Mouse (Mus musculus): Measurements from ENCODE around the gene Pde1b. TPM values are rescaled to one million over a fixed set of nuclear protein-coding genes. Genes with fewer than 3 reads are reported as not detected.
A peak's percentile ranks its signal among the peaks of the same experiment; 100 is the strongest.

Pde1b gene
- total RNA-seq (2021): 100 to 1,000 TPM; 160 to 189 TPM

DNA sequence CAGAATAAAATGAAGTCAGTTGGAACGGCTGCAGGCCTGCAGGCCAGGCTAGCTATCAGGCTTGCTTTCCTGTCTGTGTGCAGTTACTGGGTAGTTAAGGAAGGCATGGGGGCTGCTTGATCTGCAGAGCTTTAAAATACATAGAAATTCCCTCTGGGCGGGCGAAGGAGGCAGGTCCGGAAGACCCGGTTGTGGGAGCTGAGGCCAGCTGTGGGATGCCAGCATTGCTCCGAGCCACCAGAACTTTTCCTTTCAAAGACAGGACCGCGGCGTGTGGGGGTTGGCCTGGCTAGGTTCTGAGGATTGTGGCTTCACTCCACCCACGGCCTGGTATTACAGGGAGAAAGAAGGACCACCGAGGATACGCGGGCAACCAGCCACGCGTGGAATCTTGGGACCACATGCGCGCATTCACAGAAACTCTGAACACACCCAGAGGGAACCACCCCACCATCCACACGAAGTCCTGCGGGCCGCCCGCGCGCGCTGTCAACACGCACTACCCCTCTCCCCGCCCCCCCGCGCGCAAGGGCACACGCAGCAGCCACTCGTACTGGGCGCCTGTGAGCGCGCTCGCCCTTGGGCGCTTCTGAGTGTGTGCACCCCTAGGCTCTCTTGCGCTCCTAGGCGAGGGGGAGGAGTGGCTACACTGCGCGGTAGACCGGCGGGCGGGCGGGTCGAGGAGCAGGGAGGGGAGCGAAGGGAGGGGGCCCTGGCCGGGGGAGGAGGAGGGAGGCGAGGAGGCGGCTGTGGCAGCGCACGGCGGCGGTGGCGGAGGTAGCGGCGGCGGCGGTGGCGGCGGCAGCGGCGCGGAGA, at the start of gene Pde1b:
TSS of gene Pde1b (plus strand) at position 600 of the 816 bp plus-strand sequence.
- DNase-seq (ENCODE audit: low spot score in 2 of 2): peak; percentile 61 to 70
- intact Hi-C loops (cut with DNase I): no loop called here

DNA sequence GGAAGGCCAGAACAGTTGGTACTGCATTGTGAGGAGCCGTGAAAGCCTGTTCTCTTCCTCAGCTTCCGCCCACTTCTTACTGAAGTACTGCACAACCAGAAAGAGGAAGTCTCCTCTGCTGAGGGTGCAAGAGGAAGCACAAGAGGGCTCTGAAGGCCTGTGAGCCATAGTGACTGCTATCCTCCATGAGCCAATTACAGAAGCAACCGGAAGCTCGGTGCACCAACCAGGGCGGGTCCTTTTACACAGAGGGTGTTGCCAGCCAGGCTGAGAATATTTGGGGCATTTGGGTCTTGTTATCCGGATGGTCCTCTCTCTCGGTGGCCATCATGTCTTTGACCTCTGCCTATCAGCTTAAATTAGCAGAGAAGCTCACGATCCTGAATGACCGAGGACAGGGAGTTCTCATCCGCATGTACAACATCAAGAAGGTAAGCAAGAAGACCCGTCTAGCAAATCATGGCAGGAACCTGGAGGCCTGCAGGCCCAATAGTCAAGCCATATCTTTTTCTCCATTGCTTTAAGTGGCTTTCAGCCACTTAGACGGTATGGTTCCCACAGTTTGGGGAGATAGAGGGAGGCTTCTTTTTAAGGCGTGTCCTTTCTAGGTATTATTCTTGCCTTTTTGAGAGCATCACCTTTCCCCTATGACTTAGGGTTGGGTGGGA, 49.1 kb upstream of the Pde1b start, which contains the start of gene Nckap1l:
TSS of gene Nckap1l (plus strand) at position 244 of the 668 bp plus-strand sequence.
- intact Hi-C loops (cut with DNase I): no loop called here
- DNase-seq (ENCODE audit: low spot score in 2 of 2): peak in 1 of 2 experiments; percentile 15

DNA sequence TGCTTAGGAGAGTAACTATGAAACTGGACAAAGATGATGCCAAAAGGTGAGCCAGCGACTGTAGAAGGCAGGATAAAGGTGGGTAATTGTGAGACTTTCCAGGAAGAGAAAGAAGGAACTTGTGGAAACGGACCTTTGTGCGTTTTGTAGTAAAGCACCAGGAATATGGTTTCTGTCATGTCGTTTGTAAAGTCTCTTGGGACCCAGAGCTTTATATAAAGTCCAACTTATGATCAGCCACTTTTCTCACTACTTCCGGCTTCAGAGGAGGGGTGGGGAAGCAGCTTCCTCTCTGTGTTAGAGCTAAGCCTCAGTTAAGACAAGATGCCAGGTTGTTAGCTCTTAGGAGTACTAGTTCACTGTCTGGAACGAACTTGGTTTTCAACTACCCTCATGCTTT, 48.4 kb upstream of the Pde1b start:
- intact Hi-C loops (cut with DNase I): no loop called here
- no peak for DNase-seq (ENCODE audit: low spot score in 2 of 2)

DNA sequence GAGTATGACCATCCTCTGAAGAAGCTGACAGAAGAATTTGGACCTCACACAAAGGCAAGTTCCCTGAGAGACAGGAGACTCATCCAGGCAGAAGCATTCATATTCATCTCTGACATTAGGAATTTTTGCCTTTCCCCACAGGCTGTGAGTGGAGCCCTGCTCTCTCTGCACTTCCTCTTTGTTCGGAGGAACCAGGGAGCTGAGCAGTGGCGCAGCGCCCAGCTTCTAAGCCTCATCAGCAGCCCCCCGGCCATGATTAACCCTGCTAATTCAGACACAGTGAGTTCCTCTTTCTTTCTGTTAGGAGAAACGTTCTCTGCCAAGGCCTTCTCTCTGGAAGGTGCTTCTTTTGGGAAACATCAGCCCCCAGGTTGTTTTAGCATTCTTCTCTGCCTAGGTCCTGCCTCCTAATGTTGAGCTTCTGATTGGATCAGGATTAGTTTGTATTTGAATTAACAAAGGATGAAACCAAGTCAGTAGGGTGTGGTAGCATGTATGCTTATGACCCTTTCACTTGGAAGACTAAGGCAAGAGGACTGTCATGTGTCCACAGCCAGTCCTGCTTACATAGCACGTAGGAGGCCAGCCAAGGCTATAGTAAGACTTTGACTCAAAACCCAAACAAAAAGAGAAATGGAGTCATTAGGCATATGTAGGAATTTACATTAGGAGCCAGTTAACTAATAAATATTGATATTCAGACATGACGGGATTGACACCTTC, 40.1 kb upstream of the Pde1b start:
- no peak for DNase-seq (ENCODE audit: low spot score in 2 of 2)
- intact Hi-C loops (cut with DNase I): no loop called here

DNA sequence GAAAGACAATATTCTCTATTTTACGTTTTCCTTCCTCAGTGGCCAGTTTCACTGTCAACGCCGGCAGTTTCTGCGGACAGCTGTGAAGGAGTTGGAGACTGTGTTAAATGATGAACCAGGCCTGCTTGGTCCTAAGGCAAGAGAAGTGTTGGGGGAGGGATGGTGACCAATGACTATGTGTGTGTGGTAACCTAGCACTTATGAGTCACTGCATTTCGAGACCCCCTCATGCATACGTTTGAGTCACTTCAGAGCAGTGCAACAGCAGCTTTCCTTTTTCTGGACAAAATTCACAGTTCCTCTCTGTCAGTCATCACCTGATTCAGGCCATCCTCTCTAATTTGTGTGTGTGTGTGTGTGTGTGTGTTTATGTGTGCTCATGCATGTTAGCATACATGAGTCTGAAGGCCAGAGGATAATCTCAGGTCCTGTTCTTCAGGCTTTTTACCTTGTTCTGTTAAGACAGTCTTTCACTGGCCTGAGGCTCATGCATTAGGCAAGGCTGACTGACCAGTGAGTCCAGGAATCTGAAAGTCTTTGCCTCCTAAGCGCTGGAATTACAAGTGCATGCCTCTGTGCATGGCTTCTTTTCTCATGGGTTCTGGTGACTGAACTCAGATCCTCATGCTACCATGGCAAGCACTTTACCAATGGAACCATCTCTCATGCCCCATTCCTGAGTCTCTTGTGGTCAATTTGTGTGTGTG, 31.2 kb upstream of the Pde1b start:
- intact Hi-C loops (cut with DNase I): no loop called here
- DNase-seq (ENCODE audit: low spot score in 2 of 2): no peak

DNA sequence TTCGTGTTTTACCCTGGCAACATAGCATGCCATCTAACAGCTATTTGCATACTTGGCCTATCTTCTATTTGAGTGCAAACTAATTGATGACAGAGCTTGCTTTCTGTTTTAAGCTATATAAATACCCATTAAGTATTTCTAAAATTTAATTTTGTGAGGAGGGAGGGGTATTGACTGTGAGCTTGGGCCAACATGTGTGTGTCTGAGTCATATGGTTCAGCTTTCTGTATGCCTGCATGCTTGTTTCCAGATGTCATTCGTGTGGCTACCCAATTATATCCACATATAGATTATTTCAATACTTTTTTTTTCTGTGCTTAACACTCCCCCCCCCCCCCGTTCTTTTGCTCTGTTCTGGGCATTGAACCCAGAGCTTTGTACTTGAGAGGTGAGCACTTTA, 30.6 kb upstream of the Pde1b start:
- intact Hi-C loops (cut with DNase I): no loop called here
- no peak for DNase-seq (ENCODE audit: low spot score in 2 of 2)

DNA sequence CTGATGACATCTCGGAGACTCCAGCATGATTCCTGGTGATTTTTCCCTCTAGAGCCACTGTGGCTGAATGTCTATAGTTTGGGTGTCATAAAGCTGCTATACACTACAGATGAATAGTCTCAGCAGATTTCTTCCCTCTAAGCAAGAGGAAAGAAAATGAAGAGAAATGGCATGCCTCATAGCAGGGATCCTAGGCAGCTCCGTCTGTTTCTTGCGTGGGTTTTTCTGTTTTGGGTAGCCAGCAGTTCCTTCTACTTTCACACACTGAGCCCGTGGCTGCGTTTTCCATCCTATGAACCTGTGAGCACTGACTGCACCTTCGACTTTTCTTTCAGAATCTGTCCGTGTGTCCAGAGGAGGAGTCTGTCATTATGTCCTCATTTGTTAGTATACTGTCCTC, 29.7 kb upstream of the Pde1b start:
- intact Hi-C loops (cut with DNase I): no loop called here
- DNase-seq (ENCODE audit: low spot score in 2 of 2): peak; percentile 27 to 44

DNA sequence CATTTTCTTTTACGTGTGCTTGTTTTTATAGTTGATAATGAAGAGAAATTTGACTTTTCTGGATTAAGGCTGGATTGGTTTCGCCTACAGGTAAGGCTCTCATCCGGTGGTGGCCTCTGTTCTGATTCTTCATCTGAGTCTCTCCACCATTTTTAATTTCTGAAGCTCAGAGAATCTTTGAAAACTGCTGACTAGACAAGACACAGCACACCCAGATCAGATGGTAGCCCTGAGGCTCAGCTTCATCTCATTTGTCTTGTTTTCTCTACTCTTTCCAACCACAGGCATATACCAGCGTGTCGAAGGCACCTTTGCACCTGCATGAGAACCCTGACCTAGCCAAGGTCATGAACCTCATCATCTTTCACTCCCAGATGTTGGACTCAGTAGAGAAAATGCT, 29.1 kb upstream of the Pde1b start:
- intact Hi-C loops (cut with DNase I): no loop called here
- DNase-seq (ENCODE audit: low spot score in 2 of 2): no peak

DNA sequence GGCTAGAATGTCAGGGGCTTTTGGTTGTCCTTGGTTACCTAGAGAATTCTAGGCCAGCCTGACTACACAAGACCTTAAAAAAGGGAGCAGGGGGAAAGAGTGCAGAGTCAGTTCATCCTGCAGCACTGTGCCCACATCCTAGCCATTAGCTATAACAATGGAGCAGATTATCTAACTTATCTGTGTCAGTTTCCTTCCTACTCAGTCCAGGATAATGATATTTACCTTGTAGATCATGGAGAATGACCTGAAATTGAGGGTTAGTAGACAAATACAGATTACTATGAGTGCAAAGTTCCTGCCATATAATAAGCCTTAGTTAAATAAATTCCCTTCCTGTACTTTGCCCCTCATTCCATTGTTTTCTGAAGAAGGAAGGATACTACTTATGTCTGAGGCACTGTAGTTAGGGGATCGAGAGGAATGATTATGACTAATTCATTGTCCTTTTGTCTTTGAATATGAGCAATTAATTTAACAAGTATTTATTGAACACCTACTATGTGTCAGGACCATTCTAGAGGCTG, 23.7 kb upstream of the Pde1b start:
- intact Hi-C loops (cut with DNase I): no loop called here

DNA sequence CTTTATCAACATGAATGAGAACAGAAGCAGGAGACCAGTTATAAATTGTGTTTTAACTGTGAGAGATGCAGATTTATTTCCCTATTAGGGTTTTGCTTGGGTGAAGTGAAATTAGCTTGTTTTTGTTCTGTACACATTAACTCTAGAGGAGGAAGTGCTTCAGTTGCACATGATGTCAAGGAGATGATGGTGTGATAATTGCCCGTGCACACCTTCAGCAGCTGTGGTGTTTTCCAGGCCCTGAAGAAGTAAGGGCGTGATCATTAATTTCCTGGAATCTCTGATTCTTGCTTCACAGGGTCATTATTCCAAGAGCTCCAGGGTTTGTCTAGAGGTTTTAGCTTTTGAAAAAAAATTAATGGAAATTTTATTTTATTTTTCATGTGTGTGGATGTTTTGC, 22.7 kb upstream of the Pde1b start:
- DNase-seq (ENCODE audit: low spot score in 2 of 2): no peak
- intact Hi-C loops (cut with DNase I): loop anchor here (5.0 kb wide), 1 partner anchor 52 kb away; no protein-coding TSS in a partner anchor

More for the DNA sequence above, 23.7 kb upstream of the Pde1b start:
- no peak for DNase-seq (ENCODE audit: low spot score in 2 of 2)

DNA sequence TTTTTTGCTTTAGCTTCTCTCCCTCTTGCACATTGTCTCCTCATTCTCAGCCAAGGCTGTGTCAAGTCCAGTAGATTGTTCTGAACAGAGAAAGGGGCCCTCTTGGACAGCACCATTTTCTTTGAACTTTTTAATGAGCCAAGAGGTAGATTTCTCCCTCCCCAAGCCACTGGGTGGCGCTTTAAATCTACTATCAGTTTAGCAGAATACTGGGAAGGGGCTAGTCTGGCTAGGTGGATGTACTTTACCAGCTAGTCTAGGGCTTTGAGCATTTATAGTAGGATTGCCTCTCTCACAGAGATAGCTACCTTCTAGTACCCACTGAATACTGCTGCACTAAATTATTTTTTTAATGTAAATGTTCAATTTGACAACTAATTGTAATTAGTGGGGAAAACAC, 20.3 kb upstream of the Pde1b start:
- intact Hi-C loops (cut with DNase I): loop anchor here (5.0 kb wide), 1 partner anchor 50 kb away; no protein-coding TSS in a partner anchor
- no peak for DNase-seq (ENCODE audit: low spot score in 2 of 2)

DNA sequence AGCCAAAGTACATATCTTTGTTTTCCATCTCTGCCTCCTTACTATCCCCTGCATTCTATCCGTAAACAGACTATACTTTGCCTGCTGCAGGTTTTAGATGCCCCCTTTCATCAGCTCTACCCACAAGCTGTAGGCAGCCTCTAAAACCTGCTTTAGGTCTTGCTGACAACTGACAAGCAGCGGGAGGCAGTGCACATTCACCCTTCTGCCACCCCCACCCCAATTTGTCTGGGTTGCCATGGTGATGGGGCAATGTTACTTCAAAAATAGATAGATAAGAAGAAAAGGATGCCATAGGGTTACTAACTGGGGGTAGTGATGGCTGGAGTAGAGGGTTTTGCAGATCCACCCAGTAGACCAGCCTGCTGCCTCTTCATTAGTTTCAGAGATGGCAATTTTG, 18.3 kb upstream of the Pde1b start:
- intact Hi-C loops (cut with DNase I): loop anchor here (5.0 kb wide), 1 partner anchor 48 kb away; no protein-coding TSS in a partner anchor
- no peak for DNase-seq (ENCODE audit: low spot score in 2 of 2)

DNA sequence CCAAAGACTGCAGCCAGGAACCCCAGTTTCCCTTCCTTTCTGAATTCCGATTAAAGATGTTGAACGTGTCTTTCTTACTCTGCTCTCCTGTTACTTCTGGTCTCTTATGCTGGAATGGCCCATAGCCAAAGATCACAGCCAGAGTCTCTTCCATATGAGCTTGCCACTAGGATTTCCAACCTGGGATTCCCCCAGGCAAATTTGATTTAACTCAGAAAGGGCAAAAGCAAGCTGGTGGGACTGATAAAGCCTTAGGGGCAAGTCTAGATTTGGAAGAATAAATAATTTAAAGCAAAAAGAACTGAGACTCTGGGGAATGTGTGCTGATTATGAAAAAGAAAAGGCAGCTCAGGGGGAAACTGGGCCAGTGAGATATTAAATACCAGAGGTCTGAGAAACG, 17.7 kb upstream of the Pde1b start:
- intact Hi-C loops (cut with DNase I): no loop called here

DNA sequence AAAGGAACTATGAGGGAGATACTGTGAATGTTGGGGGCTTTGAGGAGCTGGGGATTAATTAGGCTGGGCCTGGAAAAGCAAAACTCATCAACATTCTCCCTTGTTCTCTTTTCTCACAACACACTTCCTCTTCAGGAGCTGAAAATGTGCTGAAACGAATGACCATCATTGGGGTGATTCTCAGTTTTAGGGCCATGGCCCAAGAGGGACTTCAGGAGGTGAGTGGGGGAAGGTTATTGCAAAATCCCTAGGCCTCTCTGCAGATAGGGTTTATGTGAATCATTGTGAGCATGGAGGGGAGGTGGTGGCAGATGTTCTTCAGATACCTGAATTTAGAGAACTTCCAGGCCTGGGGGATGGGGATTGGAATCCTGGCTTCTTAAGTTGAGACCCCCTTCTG, 16.2 kb upstream of the Pde1b start:
- intact Hi-C loops (cut with DNase I): no loop called here
- DNase-seq (ENCODE audit: low spot score in 2 of 2): no peak

More for the DNA sequence above, 17.7 kb upstream of the Pde1b start:
- no peak for DNase-seq (ENCODE audit: low spot score in 2 of 2)

DNA sequence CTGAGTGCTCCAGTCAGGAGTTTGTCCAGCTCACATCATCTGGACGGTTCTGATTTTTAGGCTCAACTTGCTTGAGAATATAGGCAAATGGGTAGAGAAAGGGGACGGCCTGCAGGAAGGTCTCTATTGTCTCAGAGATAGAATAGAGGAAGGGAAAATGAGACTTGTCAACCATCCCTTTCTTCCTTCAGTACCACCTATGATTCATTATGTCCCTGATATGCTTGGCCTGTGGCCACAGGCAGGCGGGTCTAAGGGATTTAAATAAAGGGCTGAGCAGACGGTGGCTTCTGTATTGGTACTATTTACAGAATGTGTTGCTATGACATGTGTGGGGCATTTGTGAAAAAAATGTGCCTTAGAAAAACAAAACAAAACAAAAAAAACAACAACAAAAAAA, 14.5 kb upstream of the Pde1b start:
- intact Hi-C loops (cut with DNase I): no loop called here
- DNase-seq (ENCODE audit: low spot score in 2 of 2): no peak

DNA sequence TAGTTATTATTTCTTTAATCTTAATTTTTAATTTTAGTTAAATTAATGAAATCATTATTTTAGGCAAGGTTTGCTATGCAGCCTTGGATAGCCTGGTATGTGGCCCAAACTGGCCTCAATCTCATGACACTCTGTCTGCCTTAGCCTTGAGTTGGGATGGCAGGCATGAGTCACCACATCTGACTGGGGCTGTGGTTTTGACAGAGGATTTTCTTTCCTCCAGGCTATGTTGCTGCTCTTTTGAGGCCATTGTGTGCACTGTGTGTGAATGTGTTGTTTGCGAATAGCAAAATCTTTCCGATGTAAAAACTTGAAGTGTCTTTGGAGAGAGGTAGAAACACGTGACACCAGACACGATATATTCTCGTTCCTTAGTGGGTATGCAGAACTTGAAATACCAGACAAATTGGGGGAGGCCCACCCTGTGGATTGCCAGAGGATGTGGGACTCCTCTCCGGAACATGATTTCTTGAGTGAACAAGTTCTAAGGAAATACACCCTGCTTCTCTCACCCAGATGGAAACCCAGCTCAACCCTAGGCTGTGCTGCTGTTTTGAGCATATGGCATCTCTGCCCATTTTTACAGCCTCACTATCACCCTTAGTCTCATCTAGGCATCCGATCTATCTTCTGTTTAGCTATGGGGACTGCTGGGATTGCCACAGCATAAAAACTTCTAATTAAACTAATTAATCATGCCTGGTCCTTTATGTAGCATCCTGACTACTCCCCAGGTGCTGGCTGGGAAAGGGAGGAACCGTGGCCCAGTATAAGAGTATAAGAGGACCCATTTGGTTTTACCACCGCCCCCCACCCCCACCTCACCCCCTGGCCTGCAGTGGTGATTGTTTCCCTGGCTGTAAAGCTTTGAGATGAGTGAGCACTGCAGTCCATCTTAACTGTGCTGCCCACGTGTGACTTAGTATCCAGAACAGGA, 6.4 kb upstream of the Pde1b start:
- intact Hi-C loops (cut with DNase I): no loop called here
- no peak for DNase-seq (ENCODE audit: low spot score in 2 of 2)

DNA sequence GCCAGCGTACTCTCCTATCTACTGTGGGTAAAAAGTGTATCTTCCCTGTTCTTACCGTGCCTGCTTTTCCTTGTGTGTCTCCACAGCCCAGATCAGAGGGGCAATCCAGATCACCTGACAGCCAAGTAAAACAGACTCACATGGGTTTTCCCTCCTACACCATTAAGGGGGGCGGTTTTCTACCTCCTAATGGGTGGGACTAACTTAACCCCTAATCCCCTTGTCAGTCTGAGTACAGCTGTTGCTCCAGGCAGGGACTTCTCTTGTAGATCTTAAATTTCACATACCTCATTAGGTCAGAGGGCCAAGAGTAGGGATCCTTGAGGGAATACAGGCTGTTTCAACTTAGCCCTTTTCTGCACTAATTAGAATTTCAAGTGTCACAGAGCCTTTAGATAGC, 4.7 kb upstream of the Pde1b start:
- no peak for DNase-seq (ENCODE audit: low spot score in 2 of 2)
- intact Hi-C loops (cut with DNase I): no loop called here

DNA sequence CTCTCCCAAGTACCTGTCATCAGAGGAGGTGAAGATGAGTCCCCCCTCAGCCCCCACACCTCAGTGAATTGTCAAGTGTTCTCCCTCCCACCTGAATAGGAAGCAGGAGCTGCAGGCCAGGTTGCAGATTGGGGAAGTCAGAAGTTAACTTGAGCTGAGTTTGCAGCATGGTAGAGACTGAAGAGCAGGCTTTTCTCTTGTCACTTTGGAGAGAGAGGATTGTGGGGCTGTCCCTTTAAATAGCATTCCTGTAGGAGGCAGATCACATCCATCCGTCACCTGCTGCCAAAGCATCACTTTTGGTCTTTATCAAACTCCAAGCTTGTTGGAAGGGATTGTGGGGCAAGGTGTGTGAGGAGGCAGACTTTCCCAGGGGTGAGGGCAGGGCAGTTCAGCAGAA, 2.1 kb upstream of the Pde1b start:
- DNase-seq (ENCODE audit: low spot score in 2 of 2): no peak
- intact Hi-C loops (cut with DNase I): no loop called here

Measured in left cerebral cortex, postnatal 36 days (tissue).